Mouse (Mus musculus): ENCODE data around the gene Spocd1.

GRCm38 (mm10) chr4:129917016-129917603, 11.9 kb upstream of the Spocd1 start:
- no peak for TF ChIP-seq CTCF (IDR thresholded peaks at IDR 0.05; ENCODE audit: low read depth, low read length)
- no peak for TF ChIP-seq EP300 (IDR thresholded peaks at IDR 0.05; ENCODE audit: insufficient read depth, low read depth, low read length)

Data from ES-Bruce4 (cell line).